ENCODE assay signal across 10 mouse cellular contexts in the genomic region with DNA sequence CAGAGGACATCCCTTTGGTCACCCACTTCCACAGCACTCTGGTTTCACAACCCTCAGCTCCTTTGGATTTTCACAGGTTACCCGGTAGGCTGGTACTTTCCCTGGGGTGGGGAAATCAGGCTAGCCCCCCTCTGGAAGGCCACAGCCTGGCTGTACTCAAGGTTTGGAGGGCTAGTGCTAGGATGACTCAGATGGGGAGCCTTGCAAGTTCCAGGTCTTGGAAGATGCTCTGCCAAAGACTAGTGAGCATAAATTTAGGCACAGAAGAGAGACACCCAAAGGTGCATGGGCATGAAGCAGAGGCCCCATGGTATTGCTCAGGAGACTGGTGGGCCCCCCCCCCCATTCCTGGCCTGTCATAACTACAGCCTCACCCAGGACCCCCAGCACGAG. TPM values are rescaled to one million over a fixed set of nuclear protein-coding genes. Genes with fewer than 3 reads are reported as not detected.
DNase-seq lines count a peak whose midpoint lies in the region; ATAC-seq and TF ChIP-seq lines count a peak whose summit lies in the region.
"Had no signal": no experiment of that assay in that cellular context is flagged by ENCODE, and none has a peak within 500 bp of the region (broad histone marks: within the 10 kb centered on the region; RNA-seq: fewer than 3 reads in every experiment).

No protein-coding gene starts in this region.

- no peak for DNase-seq in heart, embryonic 10.5 days (ENCODE audit: low spot score)
- DNase-seq in heart, adult 18-20 months: no peak
- peak; percentile 10 for DNase-seq in 416B (ENCODE audit: low read depth)
- DNase-seq in liver, embryonic 14.5 days (ENCODE audit: low read depth in 3 of 3, low spot score in 3 of 3): no peak
- DNase-seq in spleen, postnatal 36 days (ENCODE audit: low spot score in 2 of 2): no peak
- no peak for DNase-seq in right cerebral cortex, adult 18-20 months
- no peak for DNase-seq in ovary, postnatal 14 days (ENCODE audit: low spot score)

- peak overlapping the region; percentile 82 for H3K27ac ChIP-seq in heart, embryonic 10.5 days
- 0 out of 2 replicates have a peak overlapping the region, but pooled peaks have one; percentile 73 for H3K27ac ChIP-seq in forebrain, embryonic 12.5 days
- H3K27ac ChIP-seq in liver, embryonic 14.5 days: no peak overlapping the region

- peak overlapping the region; percentile 86 for H3K4me2 ChIP-seq in forebrain, embryonic 12.5 days
- peak overlapping the region; percentile 72 for H3K4me2 ChIP-seq in liver, embryonic 14.5 days (ENCODE audit: low read depth)

- H3K9me3 ChIP-seq in heart, embryonic 10.5 days: no peaks in the 10 kb centered on the region
- H3K9me3 ChIP-seq in forebrain, embryonic 12.5 days: no peaks in the 10 kb centered on the region
- H3K9me3 ChIP-seq in liver, embryonic 14.5 days (ENCODE audit: control insufficient read depth, low read length): no peaks in the 10 kb centered on the region

- no peak for TF ChIP-seq CTCF in liver, embryonic 14.5 days (IDR thresholded peaks at IDR 0.05; ENCODE audit: low read depth)

- H3K9ac ChIP-seq in forebrain, embryonic 12.5 days: peak overlapping the region; percentile 83
- H3K9ac ChIP-seq in liver, embryonic 14.5 days (replicated peaks): no peak overlapping the region

- WGBS in heart, embryonic 10.5 days: 20% methylated on average over 2 of the region's 2 CpGs
- 35% methylated on average over 2 of the region's 2 CpGs for WGBS in forebrain, embryonic 12.5 days
- WGBS in liver, embryonic 14.5 days (ENCODE audit: insufficient replicate concordance): 29% methylated on average over 2 of the region's 2 CpGs

- H3K4me1 ChIP-seq in heart, embryonic 10.5 days: peaks cover 27% of the 10 kb centered on the region
- H3K4me1 ChIP-seq in forebrain, embryonic 12.5 days: peaks cover 44% of the 10 kb centered on the region
- H3K4me1 ChIP-seq in liver, embryonic 14.5 days (replicated peaks; ENCODE audit: control insufficient read depth in 2 of 2, insufficient read depth in 2 of 2, low read length in 1 of 2): no peaks in the 10 kb centered on the region; a peak in 1 of 4 replicates

- ATAC-seq in forebrain, embryonic 12.5 days (ENCODE audit: low FRiP score): no peak; the same call in 1 of the 2 replicates
- no peak for ATAC-seq in liver, embryonic 14.5 days (ENCODE audit: insufficient read depth)

- no peak for TF ChIP-seq EP300 in liver, embryonic 14.5 days (IDR thresholded peaks at IDR 0.05; ENCODE audit: low read depth)

- peaks cover 94% of the 10 kb centered on the region for H3K27me3 ChIP-seq in heart, embryonic 10.5 days (ENCODE audit: insufficient read depth, poor library complexity, severe bottlenecking)
- H3K27me3 ChIP-seq in forebrain, embryonic 12.5 days: peaks cover 46% of the 10 kb centered on the region
- peaks cover 72% of the 10 kb centered on the region for H3K27me3 ChIP-seq in liver, embryonic 14.5 days (ENCODE audit: control insufficient read depth, insufficient read depth, low read length)
- H3K27me3 ChIP-seq: Patski had no signal

- 0 out of 2 replicates have a peak, but pooled peaks cover 6% of the 10 kb centered on the region for H3K36me3 ChIP-seq in heart, embryonic 10.5 days
- H3K36me3 ChIP-seq in forebrain, embryonic 12.5 days (replicated peaks): peaks cover 16% of the 10 kb centered on the region
- no peaks in the 10 kb centered on the region for H3K36me3 ChIP-seq in liver, embryonic 14.5 days (replicated peaks; ENCODE audit: control insufficient read depth, insufficient read depth, low read depth)

- H3K4me3 ChIP-seq in heart, embryonic 10.5 days: peak overlapping the region; percentile 74
- peak overlapping the region; percentile 86 for H3K4me3 ChIP-seq in forebrain, embryonic 12.5 days (replicated peaks)
- H3K4me3 ChIP-seq in liver, embryonic 14.5 days (ENCODE audit: insufficient read depth in 1 of 2, low read depth in 2 of 2, low read length in 2 of 2): peak overlapping the region; percentile 30 to 57

RNA-seq across cellular contexts. Expression of a gene that starts 0.8 kb away (rescaled TPM):
- polyA plus RNA-seq in heart, embryonic 10.5 days (2016; fragmentation: Nextera tagmentation; extraction: Ambion mirVana): 4.3 and 11.7 TPM in 2 replicates
- total RNA-seq in heart, adult 18-20 months (2021): 1 to 10 TPM; 3.9 to 4.1 TPM
- 68.4 and 69.3 TPM in 2 replicates for polyA plus RNA-seq in forebrain, embryonic 12.5 days (2016; fragmentation: Nextera tagmentation; extraction: Ambion mirVana)
- 2.0 and 2.2 TPM in 2 replicates for polyA plus RNA-seq in liver, embryonic 14.5 days (2012; rRNA removed)
- polyA plus RNA-seq in liver, embryonic 14.5 days (2014; fragmentation: Nextera tagmentation; extraction: Ambion mirVana): 1.6 and 1.9 TPM in 2 replicates

RNA-seq across cellular contexts. Expression of a gene that starts 2.7 kb away (rescaled TPM):
- 0.26 and 1.1 TPM in 2 replicates for polyA plus RNA-seq in heart, embryonic 10.5 days (2016; fragmentation: Nextera tagmentation; extraction: Ambion mirVana)
- total RNA-seq in heart, adult 18-20 months (2021): 1 to 10 TPM in 1 of 2 experiments, under 1 TPM in 1; 0.15 to 1.1 TPM
- polyA plus RNA-seq in forebrain, embryonic 12.5 days (2016; fragmentation: Nextera tagmentation; extraction: Ambion mirVana): 10.6 and 10.7 TPM in 2 replicates
- 0.54 and 0.63 TPM in 2 replicates for polyA plus RNA-seq in liver, embryonic 14.5 days (2012; rRNA removed)
- polyA plus RNA-seq in liver, embryonic 14.5 days (2014; fragmentation: Nextera tagmentation; extraction: Ambion mirVana): not detected in 2 replicates
- total RNA-seq: hematopoietic stem cell, adult 5-6 weeks had no signal

RNA-seq across cellular contexts. Expression of a gene that starts 6.7 kb away (rescaled TPM):
- 6.0 and 7.4 TPM in 2 replicates for polyA plus RNA-seq in heart, embryonic 10.5 days (2016; fragmentation: Nextera tagmentation; extraction: Ambion mirVana)
- under 1 TPM; 0.27 to 0.67 TPM for total RNA-seq in heart, adult 18-20 months (2021)
- 4.4 and 5.7 TPM in 2 replicates for polyA plus RNA-seq in forebrain, embryonic 12.5 days (2016; fragmentation: Nextera tagmentation; extraction: Ambion mirVana)
- polyA plus RNA-seq in liver, embryonic 14.5 days (2012; rRNA removed): 15.0 and 27.9 TPM in 2 replicates
- 23.6 and 32.2 TPM in 2 replicates for polyA plus RNA-seq in liver, embryonic 14.5 days (2014; fragmentation: Nextera tagmentation; extraction: Ambion mirVana)

RNA-seq across cellular contexts. Expression of a gene that starts 38.5 kb away (rescaled TPM):
- 1.00 and 6.9 TPM in 2 replicates for polyA plus RNA-seq in heart, embryonic 10.5 days (2016; fragmentation: Nextera tagmentation; extraction: Ambion mirVana)
- total RNA-seq in heart, adult 18-20 months (2021): 1 to 10 TPM; 1.1 to 1.3 TPM
- polyA plus RNA-seq in forebrain, embryonic 12.5 days (2016; fragmentation: Nextera tagmentation; extraction: Ambion mirVana): 1.3 and 1.7 TPM in 2 replicates
- 0.02 TPM in 1 of 2 replicates, not detected in the other for polyA plus RNA-seq in liver, embryonic 14.5 days (2012; rRNA removed)
- not detected in 2 replicates for polyA plus RNA-seq in liver, embryonic 14.5 days (2014; fragmentation: Nextera tagmentation; extraction: Ambion mirVana)
- total RNA-seq: hematopoietic stem cell, adult 5-6 weeks had no signal
